Mouse (Mus musculus) MEL (cell line): ENCODE results near the gene Nos3. TPM values are rescaled to one million over a fixed set of nuclear protein-coding genes. Genes with fewer than 3 reads are reported as not detected.

ENCODE experiments used
- DNase-seq: peaks from one replicate; pipeline ENCODE4 v3.0.0; 2011; ENCODE audit warnings: low read depth, low spot score
- H3K27ac ChIP-seq: 2 replicates; pipeline ENCODE4 v1.5.1; 2012; ENCODE audit warnings: low read depth, mild to moderate bottlenecking, control low read depth, low read length, moderate library complexity; ENCODE audit not compliant: control insufficient read depth
- H3K27me3 ChIP-seq, 2 experiments: fragments of 150-350 bp in 1 of 2; sonication (generic) in 1 of 2; 2 replicates each; pipeline ENCODE4 v1.6.1; 2012; ENCODE audit warnings: low read length in 2 of 2, mild to moderate bottlenecking in 2 of 2, improper control_type of control experiment in 1 of 2, moderate library complexity in 1 of 2; ENCODE audit not compliant: insufficient read depth in 2 of 2, control insufficient read depth in 1 of 2
- H3K36me3 ChIP-seq, 2 experiments: 2 replicates each; pipeline ENCODE4 v1.6.1; 2012 to 2014; ENCODE audit warnings: low read length in 2 of 2, improper control_type of control experiment in 1 of 2, inconsistent platforms in 1 of 2, mild to moderate bottlenecking in 1 of 2; ENCODE audit not compliant: insufficient read depth in 2 of 2, control insufficient read depth in 1 of 2
- H3K4me1 ChIP-seq, 2 experiments: fragments of 150-350 bp in 1 of 2; sonication (generic) in 1 of 2; 2 replicates each; pipeline ENCODE4 v1.6.1; 2012; ENCODE audit warnings: low read length in 2 of 2, improper control_type of control experiment in 1 of 2, mild to moderate bottlenecking in 1 of 2; ENCODE audit not compliant: insufficient read depth in 2 of 2, control insufficient read depth in 1 of 2
- H3K4me3 ChIP-seq, 2 experiments: fragments of 150-350 bp in 1 of 2; sonication (generic) in 1 of 2; 2 replicates each; pipeline ENCODE4 v1.5.1; 2012; ENCODE audit warnings: low read depth in 2 of 2, low read length in 2 of 2, mild to moderate bottlenecking in 2 of 2, moderate library complexity in 2 of 2, control low read depth in 1 of 2, improper control_type of control experiment in 1 of 2; ENCODE audit not compliant: control insufficient read depth in 1 of 2, insufficient read depth in 1 of 2
- H3K79me2 ChIP-seq: 2 replicates; pipeline ENCODE4 v1.6.1; 2012; ENCODE audit warnings: mild to moderate bottlenecking, low read length, moderate library complexity; ENCODE audit not compliant: control insufficient read depth, poor library complexity, insufficient read depth
- H3K9ac ChIP-seq: 2 replicates; pipeline ENCODE4 v1.6.1; 2012; ENCODE audit warnings: low read depth, mild to moderate bottlenecking, control low read depth, low read length, moderate library complexity; ENCODE audit not compliant: control insufficient read depth, poor library complexity, severe bottlenecking
- H3K9me3 ChIP-seq: fragments of 150-350 bp; sonication (generic); replicated peaks from 2 replicates; pipeline ENCODE4 v1.6.1; 2012; ENCODE audit warnings: mild to moderate bottlenecking, low read length, improper control_type of control experiment, moderate library complexity; ENCODE audit not compliant: insufficient read depth
- CHD2 ChIP-seq: IDR thresholded peaks from 2 replicates; pipeline ENCODE4 v1.6.1; 2011; ENCODE audit warnings: low read length, improper control_type of control experiment
- ELF1 ChIP-seq: IDR thresholded peaks from 2 replicates; pipeline ENCODE4 v1.6.1; 2014; ENCODE audit warnings: low read depth, mild to moderate bottlenecking, inconsistent platforms, low read length, improper control_type of control experiment, moderate library complexity
- EP300 ChIP-seq, 2 experiments: IDR thresholded peaks; 2 replicates each; pipeline ENCODE4 v1.6.1; 2011; ENCODE audit warnings: improper control_type of control experiment in 2 of 2, low read length in 2 of 2, low read depth in 1 of 2, mild to moderate bottlenecking in 1 of 2
- ETS1 ChIP-seq: IDR thresholded peaks from 2 replicates; pipeline ENCODE4 v1.6.1; 2012; ENCODE audit warnings: low read depth, mild to moderate bottlenecking, inconsistent platforms, low read length, improper control_type of control experiment, moderate library complexity
- GATA1 ChIP-seq: IDR thresholded peaks from 2 replicates; pipeline ENCODE4 v1.6.1; 2011; ENCODE audit warnings: low read depth, low read length, improper control_type of control experiment
- JUND ChIP-seq: IDR thresholded peaks from 2 replicates; pipeline ENCODE4 v1.6.1; 2011; ENCODE audit warnings: low read depth, mild to moderate bottlenecking, improper control_type of control experiment, low read length
- KAT2A ChIP-seq: conservative IDR thresholded peaks from 2 replicates; pipeline ENCODE4 v1.6.1; 2012; ENCODE audit warnings: low read depth, low read length, improper control_type of control experiment, inconsistent platforms
- MAX ChIP-seq: IDR thresholded peaks from 2 replicates; pipeline ENCODE4 v1.6.1; 2011; ENCODE audit warnings: low read length, improper control_type of control experiment
- MEF2A ChIP-seq: IDR thresholded peaks from 2 replicates; pipeline ENCODE4 v1.6.1; 2014; ENCODE audit warnings: low read depth, mild to moderate bottlenecking, inconsistent platforms, low read length, improper control_type of control experiment; ENCODE audit not compliant: poor library complexity, insufficient replicate concordance, severe bottlenecking; ENCODE audit errors: extremely low read depth
- MXI1 ChIP-seq: IDR thresholded peaks from 2 replicates; pipeline ENCODE4 v1.6.1; 2011; ENCODE audit warnings: mild to moderate bottlenecking, low read depth, low read length, improper control_type of control experiment
- MYB ChIP-seq: IDR thresholded peaks from 2 replicates; pipeline ENCODE4 v1.6.1; 2011; ENCODE audit warnings: mild to moderate bottlenecking, low read depth, low read length, improper control_type of control experiment
- MYC ChIP-seq: IDR thresholded peaks from 2 replicates; pipeline ENCODE4 v1.6.1; 2011; ENCODE audit warnings: low read depth, mild to moderate bottlenecking, low read length, improper control_type of control experiment, moderate library complexity
- NELFE ChIP-seq: IDR thresholded peaks from 2 replicates; pipeline ENCODE4 v1.6.1; 2011; ENCODE audit warnings: low read depth, low read length, improper control_type of control experiment
- NRF1 ChIP-seq: IDR thresholded peaks from 2 replicates; pipeline ENCODE4 v1.6.1; 2014; ENCODE audit warnings: low read depth, mild to moderate bottlenecking, inconsistent platforms, low read length, improper control_type of control experiment, moderate library complexity; ENCODE audit not compliant: poor library complexity, insufficient read depth, severe bottlenecking
- POLR2A ChIP-seq, 2 experiments: IDR thresholded peaks; 2 replicates each; pipeline ENCODE4 v1.6.1; 2011 to 2012; ENCODE audit warnings: low read length in 2 of 2, mild to moderate bottlenecking in 2 of 2, control low read depth in 1 of 2, improper control_type of control experiment in 1 of 2, low read depth in 1 of 2, moderate library complexity in 1 of 2; ENCODE audit not compliant: control insufficient read depth in 1 of 2, insufficient read depth in 1 of 2, poor library complexity in 1 of 2
- SIN3A ChIP-seq: IDR thresholded peaks from 2 replicates; pipeline ENCODE4 v1.6.1; 2012; ENCODE audit warnings: low read length, improper control_type of control experiment, inconsistent platforms
- TAL1 ChIP-seq: IDR thresholded peaks from 2 replicates; pipeline ENCODE4 v1.6.1; 2012; ENCODE audit warnings: mild to moderate bottlenecking, inconsistent platforms, low read length, moderate library complexity, mixed read lengths
- TBP ChIP-seq: IDR thresholded peaks from 2 replicates; pipeline ENCODE4 v1.8.0; 2011; ENCODE audit warnings: low read depth, low read length, improper control_type of control experiment
- TCF12 ChIP-seq: IDR thresholded peaks from 2 replicates; pipeline ENCODE4 v1.6.1; 2014; ENCODE audit warnings: low read depth, mild to moderate bottlenecking, inconsistent platforms, low read length, improper control_type of control experiment, moderate library complexity
- ZMIZ1 ChIP-seq: IDR thresholded peaks from 2 replicates; pipeline ENCODE4 v1.6.1; 2012; ENCODE audit warnings: low read depth, mild to moderate bottlenecking, inconsistent platforms, low read length, improper control_type of control experiment, moderate library complexity
- ZNF384 ChIP-seq: IDR thresholded peaks from 2 replicates; pipeline ENCODE4 v1.6.1; 2012; ENCODE audit warnings: low read depth, mild to moderate bottlenecking, inconsistent platforms, low read length, improper control_type of control experiment
- polyA plus RNA-seq, 2 experiments: library from polyadenylated mRNA; stranded (reverse) in 1 of 2; unstranded in 1 of 2; fragments of >175 nt in 1 of 2; fragments of >200 nt in 1 of 2; gene quantifications; 2 replicates each; pipeline versions ENCODE4 v1.2.1 to v1.2.4; 2012; ENCODE audit warnings: low replicate concordance in 2 of 2, low read depth in 1 of 2; ENCODE audit not compliant: insufficient read length in 2 of 2, insufficient read depth in 1 of 2, missing spikeins in 1 of 2
- total RNA-seq: library from RNA; depleted of rRNA; stranded (reverse); fragments of 300-350 nt; gene quantifications from 2 replicates; pipeline ENCODE4 v1.2.3, GENCODE M21; 2012

The Nos3 gene
- total and polyA plus RNA-seq, 3 experiments, result 3.9 to 6.2 TPM; not detected in 1

DNA sequence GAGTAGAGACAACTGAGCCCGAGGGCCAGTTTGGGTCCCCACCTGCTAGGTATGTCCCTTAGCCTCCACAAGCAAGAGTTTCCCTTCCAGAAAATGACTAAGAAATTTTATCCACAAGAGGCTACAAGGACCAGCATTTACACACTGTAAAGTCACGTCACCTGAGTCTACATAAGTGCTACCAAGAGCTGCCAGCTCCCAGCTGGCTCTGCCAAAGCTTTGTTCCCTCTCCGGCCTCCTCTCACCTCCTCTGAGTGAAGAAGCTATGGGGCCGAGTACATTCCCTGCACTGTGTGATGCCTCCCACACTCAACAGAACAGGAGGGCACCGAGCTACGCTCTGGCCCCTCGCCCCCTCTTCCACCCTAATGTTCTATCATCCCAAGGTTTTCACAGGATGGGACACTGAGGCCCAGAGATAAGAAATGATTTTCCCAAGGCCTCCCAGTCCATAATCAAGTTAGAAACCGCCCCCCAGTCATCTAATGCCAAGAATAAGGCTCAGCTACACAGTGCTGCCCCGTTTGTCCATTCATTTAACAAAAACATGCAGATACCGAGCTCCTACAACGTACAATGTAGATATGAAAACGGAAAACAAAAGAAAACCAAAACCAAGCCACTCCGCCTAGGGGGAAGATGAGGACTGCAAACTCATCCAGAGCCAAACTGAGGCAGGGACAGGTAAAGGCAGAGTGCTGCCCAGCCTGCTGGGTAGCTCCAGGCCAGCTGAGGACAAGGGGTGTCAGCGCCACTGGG is 22.2 kb upstream of the Nos3 start:
- Histone ChIP-seq H3K36me3 (peaks cover 0 to 31% of the 10 kb centered on the region in 2 experiments; a peak in 3 of 4 replicates), H3K79me2 (no peaks in the 10 kb centered on the region; the same call in 1 of the 2 replicates)
- TF ChIP-seq ETS1 (peak; percentile 59; the same call in 1 of the 2 replicates), MAX (0 out of 2 replicates have a peak, but pooled peaks have one; percentile 17), EP300 (IDR thresholded peaks at IDR 0.05; ENCODE audit: low read depth in 1 of 2, low read length in 2 of 2) (peak in 1 of 2 experiments; percentile 54; a peak in 3 of 4 replicates), TCF12 (peak; percentile 43; the same call in 1 of the 2 replicates), POLR2A (IDR thresholded peaks at IDR 0.05; ENCODE audit: control insufficient read depth in 1 of 2, insufficient read depth in 1 of 2, low read depth in 1 of 2, low read length in 2 of 2, poor library complexity in 1 of 2) (no peak), NRF1 (no peak), MXI1 (peak; percentile 45; the same call in 1 of the 2 replicates)
- TF ChIP-seq, all 39 proteins: peak for 5
- Histone ChIP-seq H3K9ac (peak overlapping the region; percentile 73), H3K4me1 (peaks cover 31 to 54% of the 10 kb centered on the region in 2 experiments), H3K4me3 (peak overlapping the region; percentile 1 to 40; a peak in 3 of 4 replicates), H3K27ac (peak overlapping the region; percentile 97), H3K27me3 (no peaks in the 10 kb centered on the region), H3K9me3 (no peaks in the 10 kb centered on the region)
- DNase-seq, result peak; percentile 42

DNA sequence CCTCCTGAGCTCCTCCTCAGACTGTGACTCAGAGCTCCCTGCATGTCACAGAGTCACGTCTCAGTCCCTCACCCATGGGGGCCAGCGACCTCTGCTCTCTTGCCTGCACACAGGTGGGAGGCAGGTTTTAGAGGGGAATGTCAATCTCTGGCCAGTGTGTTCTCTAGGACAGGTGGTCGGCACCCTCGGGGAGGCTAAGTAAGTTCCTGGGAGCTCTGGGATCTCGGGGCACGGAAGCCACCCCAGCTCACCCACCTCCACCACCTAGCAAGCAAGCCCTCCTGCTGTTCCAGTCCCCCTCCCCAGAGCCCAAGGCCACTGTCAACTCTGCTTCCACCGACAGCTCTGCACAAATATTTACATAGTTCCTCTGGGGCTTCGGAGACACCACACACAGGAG is 21.6 kb upstream of the Nos3 start:
- DNase-seq, result no peak
- peak overlapping the region; percentile 1 to 40; a peak in 3 of 4 replicates for H3K4me3 ChIP-seq
- H3K4me1 ChIP-seq, result peaks cover 34 to 55% of the 10 kb centered on the region in 2 experiments
- peak overlapping the region; percentile 73 for H3K9ac ChIP-seq
- peaks cover 0 to 34% of the 10 kb centered on the region in 2 experiments; a peak in 3 of 4 replicates for H3K36me3 ChIP-seq
- TF ChIP-seq MAX (0 out of 2 replicates have a peak, but pooled peaks have one; percentile 20), TBP (no peak)
- H3K79me2 ChIP-seq, result no peaks in the 10 kb centered on the region; the same call in 1 of the 2 replicates
- no peaks in the 10 kb centered on the region for H3K27me3 ChIP-seq
- H3K27ac ChIP-seq, result peak overlapping the region; percentile 97
- no peaks in the 10 kb centered on the region for H3K9me3 ChIP-seq

DNA sequence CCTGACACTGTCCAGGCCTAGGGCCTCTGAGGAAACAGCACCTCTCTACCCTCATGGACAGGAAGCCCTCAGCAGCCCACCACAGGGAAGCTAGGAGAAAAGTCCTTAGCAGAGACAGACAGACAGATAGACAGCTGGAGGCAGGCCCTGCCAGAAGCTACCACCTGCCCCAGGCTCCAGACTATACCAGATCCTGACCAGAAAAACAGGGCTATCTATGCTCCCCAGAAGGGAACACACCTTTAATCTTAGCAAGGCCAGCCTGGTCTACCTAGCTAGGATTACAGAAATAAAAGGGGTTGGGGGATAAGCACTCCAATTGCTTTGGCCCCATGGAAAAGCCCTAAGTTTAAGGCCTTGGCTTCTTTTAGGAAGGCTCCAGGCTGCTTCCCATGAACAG is 21.2 kb upstream of the Nos3 start:
- Histone ChIP-seq H3K36me3 (peaks cover 0 to 34% of the 10 kb centered on the region in 2 experiments; a peak in 2 of 4 replicates), H3K27ac (peak overlapping the region; percentile 97), H3K9ac (peak overlapping the region; percentile 73), H3K79me2 (no peaks in the 10 kb centered on the region; the same call in 1 of the 2 replicates), H3K27me3 (no peaks in the 10 kb centered on the region), H3K4me3 (peak overlapping the region; percentile 40 to 50), H3K9me3 (no peaks in the 10 kb centered on the region), H3K4me1 (peaks cover 33 to 51% of the 10 kb centered on the region in 2 experiments)
- TF ChIP-seq MYB (no peak), ZNF384 (no peak), ELF1 (no peak), TAL1 (peak; percentile 83), SIN3A (no peak), NELFE (no peak), ETS1 (peak; percentile 41), GATA1 (peak; percentile 61), TBP (no peak), MAX (0 out of 2 replicates have a peak, but pooled peaks have one; percentile 2), EP300 (IDR thresholded peaks at IDR 0.05; ENCODE audit: low read depth in 1 of 2, low read length in 2 of 2) (peak in 1 of 2 experiments; percentile 74; a peak in 2 of 4 replicates), CHD2 (no peak), MEF2A (no peak), KAT2A (no peak), JUND (no peak), POLR2A (IDR thresholded peaks at IDR 0.05; ENCODE audit: control insufficient read depth in 1 of 2, insufficient read depth in 1 of 2, low read depth in 1 of 2, low read length in 2 of 2, poor library complexity in 1 of 2) (no peak), MYC (no peak), ZMIZ1 (no peak), TCF12 (peak; percentile 91)
- peak; percentile 69 for DNase-seq
